In genomic region chr6:137330782-137331181, GRCm38 (mm10) we compare ENCODE assay signal across 27 mouse cellular contexts.
"Had no signal": no experiment of that assay in that cellular context is flagged by ENCODE, and none has a peak within 500 bp of the region (broad histone marks: within the 10 kb centered on the region; RNA-seq: fewer than 3 reads in every experiment).

No protein-coding gene starts in this region.

- H3K27ac ChIP-seq: gastrocnemius, adult 2 months; heart, embryonic 10.5 days; hindbrain, embryonic 10.5 days; hindbrain, embryonic 12.5 days; intestine, embryonic 15.5 days; kidney, embryonic 15.5 days; kidney, postnatal 0 days; limb, embryonic 10.5 days; limb, embryonic 12.5 days had no signal

- ATAC-seq: hindbrain, embryonic 16.5 days; inflammation-experienced regulatory T-cells, adult 6 months; intestine, embryonic 15.5 days; intestine, postnatal 0 days had no signal

- H3K4me1 ChIP-seq: heart, embryonic 10.5 days; limb, embryonic 12.5 days had no signal

- H3K36me3 ChIP-seq: heart, embryonic 10.5 days; heart, embryonic 12.5 days; hindbrain, embryonic 10.5 days; hindbrain, embryonic 12.5 days; intestine, embryonic 15.5 days; kidney, embryonic 15.5 days; limb, embryonic 10.5 days; limb, embryonic 12.5 days had no signal

- H3K9me3 ChIP-seq: heart, embryonic 10.5 days; hindbrain, embryonic 12.5 days; intestine, embryonic 15.5 days; kidney, embryonic 15.5 days; limb, embryonic 10.5 days; limb, embryonic 12.5 days had no signal

- DNase-seq: gastrocnemius, adult 2 months; gastrocnemius, postnatal 10 days; gastrocnemius, postnatal 25 days; heart, adult 18-20 months; heart, postnatal 10 days; heart, postnatal 4 days; kidney, adult 18-20 months; kidney, adult 9 months; kidney, postnatal 14 days; kidney, postnatal 36 days; layer of hippocampus, adult 9-11 months; layer of hippocampus, postnatal 36 days; liver had no signal

- H3K4me3 ChIP-seq: gastrocnemius, adult 2 months; heart, embryonic 10.5 days; heart, embryonic 12.5 days; hindbrain, embryonic 10.5 days; hindbrain, embryonic 12.5 days; intestine, embryonic 15.5 days; kidney, embryonic 15.5 days; limb, embryonic 10.5 days; limb, embryonic 12.5 days had no signal

- H3K4me2 ChIP-seq: heart, embryonic 12.5 days; hindbrain, embryonic 12.5 days; hindbrain, embryonic 14.5 days; intestine, embryonic 15.5 days; kidney, embryonic 15.5 days; limb, embryonic 12.5 days; liver, embryonic 11.5 days had no signal

- H3K27me3 ChIP-seq: heart, embryonic 12.5 days; hindbrain, embryonic 12.5 days; intestine, embryonic 15.5 days; kidney, embryonic 15.5 days; limb, embryonic 12.5 days had no signal

- H3K9ac ChIP-seq: heart, embryonic 12.5 days; hindbrain, embryonic 12.5 days; hindbrain, embryonic 14.5 days; intestine, embryonic 15.5 days; kidney, embryonic 15.5 days; limb, embryonic 12.5 days had no signal
